Mouse (Mus musculus): ENCODE measurements around the gene Abcd1. TPM values are rescaled to one million over a fixed set of nuclear protein-coding genes. Genes with fewer than 3 reads are reported as not detected.

The Abcd1 gene
- 7.6 and 8.7 TPM in 2 replicates for polyA plus RNA-seq (2014; fragmentation: Nextera tagmentation; extraction: Ambion mirVana)

DNA sequence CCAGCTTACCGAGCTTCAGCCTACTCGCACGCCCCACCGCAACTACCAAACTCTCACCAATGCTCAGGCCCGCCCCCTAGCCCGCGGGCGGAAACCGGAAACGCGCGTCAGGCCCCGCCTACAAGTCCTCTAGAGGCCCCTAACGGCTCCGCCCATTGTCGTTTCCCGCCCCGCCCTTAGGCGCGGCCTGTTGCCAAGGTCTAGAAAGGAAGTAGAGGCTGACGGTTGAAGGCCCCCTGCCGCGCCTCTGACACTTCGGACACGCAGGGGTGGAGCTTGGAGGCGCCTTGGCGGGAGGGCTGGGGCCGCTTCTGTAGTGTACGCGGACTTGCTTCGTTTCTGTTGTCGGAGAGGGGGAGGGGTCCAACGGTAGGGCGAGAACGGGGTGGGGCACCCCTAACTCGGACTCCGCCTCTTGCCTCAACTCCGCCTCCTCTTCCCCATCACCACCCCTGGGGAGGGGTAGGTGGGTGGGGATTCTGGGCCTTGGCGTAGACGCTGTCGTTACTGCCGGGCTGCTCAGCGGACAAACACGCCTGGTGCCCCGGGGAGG is at the start of gene Abcd1, which contains the start of gene Bcap31:
Gene Abcd1, plus strand, starts transcription at position 489 of the 553 bp plus-strand sequence.
Gene Bcap31, minus strand, starts transcription at position 67 of the 553 bp plus-strand sequence.
- Histone ChIP-seq H3K4me1 (replicated peaks; ENCODE audit: control insufficient read depth, insufficient read depth, low read length) (no peaks in the 10 kb centered on the region), H3K9me3 (ENCODE audit: control insufficient read depth, low read length) (no peaks in the 10 kb centered on the region), H3K27ac (ENCODE audit: low read depth, low read length) (peak within 1 kb of the TSS; percentile 51), H3K36me3 (ENCODE audit: control insufficient read depth, insufficient read depth, low read length) (no peaks in the 10 kb centered on the region), H3K27me3 (ENCODE audit: control insufficient read depth, insufficient read depth, low read length) (no peaks in the 10 kb centered on the region), H3K9ac (ENCODE audit: low read depth, low read length) (peak within 1 kb of the TSS; percentile 52; the same call in 1 of the 2 replicates), H3K4me2 (replicated peaks; ENCODE audit: low read depth, low read length) (peak within 1 kb of the TSS; percentile 58), H3K4me3 (ENCODE audit: low read depth, low read length) (peak within 1 kb of the TSS; percentile 41)
- peak; percentile 96 for ATAC-seq (ENCODE audit: low FRiP score)
- 16% methylated on average over 42 of the region's 45 CpGs for WGBS
- DNase-seq (ENCODE audit: low spot score): peak; percentile 93

DNA sequence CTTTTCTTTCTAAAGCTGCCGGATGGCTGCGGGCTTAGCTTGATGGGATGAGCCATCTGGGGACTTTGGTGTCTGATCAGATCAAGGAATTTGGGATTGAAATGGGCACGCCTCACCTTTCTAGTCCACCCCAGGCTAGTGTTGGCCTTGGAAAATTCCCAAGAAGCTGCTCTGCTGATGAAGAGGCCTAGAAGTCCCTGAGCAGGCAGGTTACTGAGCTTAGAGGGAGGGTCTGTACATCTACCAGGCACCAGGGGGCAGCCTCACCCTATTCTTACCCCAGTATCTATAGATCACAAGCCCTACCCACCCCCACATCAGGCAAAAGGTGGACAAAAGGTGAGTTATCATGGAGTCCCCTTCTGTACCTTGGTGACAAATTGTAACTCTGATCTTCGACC is 44.4 kb upstream of the Abcd1 start:
- Histone ChIP-seq H3K9ac (ENCODE audit: low read depth, low read length) (no peak overlapping the region), H3K4me1 (replicated peaks; ENCODE audit: control insufficient read depth, insufficient read depth, low read length) (no peaks in the 10 kb centered on the region; the same call in 1 of the 2 replicates), H3K36me3 (ENCODE audit: control insufficient read depth, insufficient read depth, low read length) (no peaks in the 10 kb centered on the region), H3K4me2 (replicated peaks; ENCODE audit: low read depth, low read length) (no peak overlapping the region), H3K27me3 (ENCODE audit: control insufficient read depth, insufficient read depth, low read length) (no peaks in the 10 kb centered on the region; the same call in 1 of the 2 replicates), H3K9me3 (ENCODE audit: control insufficient read depth, low read length) (no peaks in the 10 kb centered on the region), H3K4me3 (ENCODE audit: low read depth, low read length) (no peak overlapping the region), H3K27ac (ENCODE audit: low read depth, low read length) (no peak overlapping the region)
- 67% methylated on average over 4 of the region's 4 CpGs for WGBS
- ATAC-seq (ENCODE audit: low FRiP score) (peak; percentile 62; the same call in 1 of the 2 replicates), DNase-seq (ENCODE audit: low spot score) (peak; percentile 61)

DNA sequence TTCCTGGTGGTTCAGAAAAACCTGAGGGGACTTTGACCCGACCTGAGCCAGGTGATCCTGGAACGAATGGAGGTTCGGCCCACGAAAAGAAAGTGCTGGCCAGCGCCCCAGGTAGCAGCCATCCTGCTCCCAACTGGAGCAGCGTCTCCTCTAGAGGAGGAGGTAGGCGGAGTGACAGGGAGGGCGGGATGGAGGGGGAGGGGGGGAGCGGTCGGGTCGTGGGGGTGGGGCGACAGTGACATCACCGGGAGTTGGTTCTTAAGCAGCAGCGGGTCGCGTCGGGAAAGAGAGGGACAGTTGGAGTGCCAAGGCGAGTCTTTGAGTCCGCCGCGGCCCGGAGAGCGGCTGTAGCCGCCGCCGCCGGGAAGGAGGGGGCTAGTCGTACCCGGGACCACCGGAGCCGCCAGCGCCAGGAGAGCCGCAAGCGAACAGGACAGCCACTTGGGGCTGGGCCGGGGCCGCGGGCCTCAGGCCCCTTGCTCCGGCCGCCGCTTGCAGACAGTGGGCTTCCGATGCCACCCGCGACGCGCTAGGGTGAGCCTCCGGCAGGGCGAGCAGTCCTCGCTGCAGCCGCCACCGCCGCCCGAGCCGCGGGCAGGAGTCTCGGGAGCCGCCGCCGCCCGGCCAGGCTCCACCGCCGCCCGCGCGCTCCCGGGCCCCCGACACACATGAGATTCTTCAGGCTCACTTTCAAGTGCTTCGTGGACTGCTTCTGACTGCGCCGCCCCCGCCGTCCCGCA is 43.3 kb upstream of the Abcd1 start, which contains the start of gene Slc6a8:
Gene Slc6a8, plus strand, starts transcription at position 272 of the 740 bp plus-strand sequence.
- Histone ChIP-seq H3K27me3 (ENCODE audit: control insufficient read depth, insufficient read depth, low read length) (no peaks in the 10 kb centered on the region; the same call in 1 of the 2 replicates), H3K36me3 (ENCODE audit: control insufficient read depth, insufficient read depth, low read length) (no peaks in the 10 kb centered on the region), H3K4me1 (replicated peaks; ENCODE audit: control insufficient read depth, insufficient read depth, low read length) (no peaks in the 10 kb centered on the region; the same call in 1 of the 2 replicates), H3K4me2 (replicated peaks; ENCODE audit: low read depth, low read length) (peak within 1 kb of the TSS; percentile 76), H3K9me3 (ENCODE audit: control insufficient read depth, low read length) (no peaks in the 10 kb centered on the region), H3K4me3 (ENCODE audit: low read depth, low read length) (peak within 1 kb of the TSS; percentile 57), H3K27ac (ENCODE audit: low read depth, low read length) (no peak within 1 kb of the TSS), H3K9ac (ENCODE audit: low read depth, low read length) (peak within 1 kb of the TSS; percentile 73)
- peak; percentile 78 for ATAC-seq (ENCODE audit: low FRiP score)
- peak; percentile 71 for DNase-seq (ENCODE audit: low spot score)
- WGBS: 18% methylated on average over 5 of the region's 72 CpGs

DNA sequence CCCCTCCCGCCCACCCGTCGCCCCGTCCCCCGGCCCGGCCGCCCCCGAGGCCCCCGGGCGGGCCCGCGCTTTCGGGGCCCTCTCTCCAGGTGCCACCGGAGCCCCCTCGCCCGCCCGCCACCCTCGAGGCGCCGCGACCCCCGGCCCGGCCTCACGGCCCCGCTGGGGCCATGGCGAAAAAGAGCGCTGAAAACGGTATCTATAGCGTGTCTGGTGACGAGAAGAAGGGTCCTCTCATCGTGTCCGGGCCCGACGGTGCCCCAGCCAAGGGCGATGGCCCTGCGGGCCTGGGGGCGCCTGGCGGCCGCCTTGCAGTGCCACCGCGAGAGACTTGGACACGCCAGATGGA is 42.8 kb upstream of the Abcd1 start:
- Histone ChIP-seq H3K27ac (ENCODE audit: low read depth, low read length) (no peak overlapping the region), H3K27me3 (ENCODE audit: control insufficient read depth, insufficient read depth, low read length) (no peaks in the 10 kb centered on the region; the same call in 1 of the 2 replicates), H3K36me3 (ENCODE audit: control insufficient read depth, insufficient read depth, low read length) (no peaks in the 10 kb centered on the region), H3K9ac (ENCODE audit: low read depth, low read length) (peak overlapping the region; percentile 73), H3K9me3 (ENCODE audit: control insufficient read depth, low read length) (no peaks in the 10 kb centered on the region), H3K4me2 (replicated peaks; ENCODE audit: low read depth, low read length) (peak overlapping the region; percentile 76), H3K4me1 (replicated peaks; ENCODE audit: control insufficient read depth, insufficient read depth, low read length) (no peaks in the 10 kb centered on the region; the same call in 1 of the 2 replicates), H3K4me3 (ENCODE audit: low read depth, low read length) (peak overlapping the region; percentile 57)
- peak; percentile 20 for DNase-seq (ENCODE audit: low spot score)
- ATAC-seq (ENCODE audit: low FRiP score): peak; percentile 4; the same call in 1 of the 2 replicates
- 25% methylated on average over 11 of the region's 42 CpGs for WGBS

DNA sequence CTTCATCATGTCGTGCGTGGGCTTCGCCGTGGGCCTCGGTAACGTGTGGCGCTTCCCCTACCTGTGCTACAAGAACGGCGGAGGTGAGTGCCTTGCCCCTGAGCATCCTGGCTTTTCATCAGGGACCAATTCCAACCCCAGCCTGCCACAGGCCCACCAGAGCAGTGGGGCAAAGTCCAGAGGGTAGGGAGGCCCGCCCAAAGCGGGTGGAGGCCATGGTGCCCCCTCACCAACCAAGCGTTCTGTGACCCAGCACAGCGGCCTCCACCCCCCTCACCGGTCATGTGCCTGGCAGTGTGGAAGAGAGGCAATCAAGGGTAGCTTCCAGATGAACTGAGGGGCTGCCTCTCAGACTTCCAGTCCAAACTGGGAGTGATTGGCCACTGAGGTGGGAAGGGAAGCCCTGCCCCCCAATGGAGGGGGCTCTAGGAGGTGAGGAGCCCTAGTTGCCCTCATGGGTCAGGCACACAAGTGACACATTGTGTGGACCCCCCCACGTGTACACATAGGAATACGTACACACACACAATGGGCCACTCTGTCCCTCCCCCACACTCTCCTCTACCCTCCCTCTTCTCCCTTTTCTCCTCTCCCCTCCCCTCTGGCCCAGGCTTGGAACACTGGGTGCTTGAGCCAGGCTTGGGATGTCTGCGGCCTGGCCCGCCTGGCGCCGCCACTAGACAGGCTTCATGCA is 42.3 kb upstream of the Abcd1 start:
- DNase-seq (ENCODE audit: low spot score) (peak; percentile 23), ATAC-seq (ENCODE audit: low FRiP score) (peak; percentile 45)
- Histone ChIP-seq H3K36me3 (ENCODE audit: control insufficient read depth, insufficient read depth, low read length) (no peaks in the 10 kb centered on the region), H3K27me3 (ENCODE audit: control insufficient read depth, insufficient read depth, low read length) (no peaks in the 10 kb centered on the region; the same call in 1 of the 2 replicates), H3K9me3 (ENCODE audit: control insufficient read depth, low read length) (no peaks in the 10 kb centered on the region), H3K4me2 (replicated peaks; ENCODE audit: low read depth, low read length) (peak overlapping the region; percentile 76), H3K4me3 (ENCODE audit: low read depth, low read length) (peak overlapping the region; percentile 57), H3K27ac (ENCODE audit: low read depth, low read length) (no peak overlapping the region), H3K4me1 (replicated peaks; ENCODE audit: control insufficient read depth, insufficient read depth, low read length) (no peaks in the 10 kb centered on the region; the same call in 1 of the 2 replicates), H3K9ac (ENCODE audit: low read depth, low read length) (peak overlapping the region; percentile 73)
- 22% methylated on average over 20 of the region's 20 CpGs for WGBS

DNA sequence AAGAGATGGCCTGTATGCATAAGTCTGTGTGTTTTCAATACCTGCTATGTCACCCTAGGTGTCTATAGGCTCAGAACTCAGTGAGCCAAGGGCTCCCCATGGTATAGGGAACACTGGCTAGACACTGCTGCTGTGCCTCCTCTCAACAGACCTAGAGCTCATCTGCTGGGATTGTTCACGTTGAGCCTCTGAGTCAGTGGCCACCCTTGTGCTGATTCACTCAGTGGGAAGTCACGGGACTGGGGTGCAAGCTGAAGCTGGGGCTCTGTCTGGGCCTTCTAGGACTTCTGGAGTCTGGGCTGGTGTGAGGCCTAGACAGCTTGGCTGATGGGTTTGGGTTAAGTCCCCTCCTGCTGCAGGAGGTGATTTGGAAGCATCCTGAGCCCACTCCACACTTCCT is 41.2 kb upstream of the Abcd1 start:
- H3K4me1 ChIP-seq (replicated peaks; ENCODE audit: control insufficient read depth, insufficient read depth, low read length): no peaks in the 10 kb centered on the region; the same call in 1 of the 2 replicates
- no peaks in the 10 kb centered on the region for H3K36me3 ChIP-seq (ENCODE audit: control insufficient read depth, insufficient read depth, low read length)
- no peak for DNase-seq (ENCODE audit: low spot score)
- no peak overlapping the region for H3K27ac ChIP-seq (ENCODE audit: low read depth, low read length)
- H3K4me2 ChIP-seq (replicated peaks; ENCODE audit: low read depth, low read length): no peak overlapping the region
- H3K4me3 ChIP-seq (ENCODE audit: low read depth, low read length): no peak overlapping the region
- H3K9me3 ChIP-seq (ENCODE audit: control insufficient read depth, low read length): no peaks in the 10 kb centered on the region
- 73% methylated on average over 2 of the region's 2 CpGs for WGBS
- H3K27me3 ChIP-seq (ENCODE audit: control insufficient read depth, insufficient read depth, low read length): no peaks in the 10 kb centered on the region; the same call in 1 of the 2 replicates
- no peak for ATAC-seq (ENCODE audit: low FRiP score)
- H3K9ac ChIP-seq (ENCODE audit: low read depth, low read length): no peak overlapping the region

DNA sequence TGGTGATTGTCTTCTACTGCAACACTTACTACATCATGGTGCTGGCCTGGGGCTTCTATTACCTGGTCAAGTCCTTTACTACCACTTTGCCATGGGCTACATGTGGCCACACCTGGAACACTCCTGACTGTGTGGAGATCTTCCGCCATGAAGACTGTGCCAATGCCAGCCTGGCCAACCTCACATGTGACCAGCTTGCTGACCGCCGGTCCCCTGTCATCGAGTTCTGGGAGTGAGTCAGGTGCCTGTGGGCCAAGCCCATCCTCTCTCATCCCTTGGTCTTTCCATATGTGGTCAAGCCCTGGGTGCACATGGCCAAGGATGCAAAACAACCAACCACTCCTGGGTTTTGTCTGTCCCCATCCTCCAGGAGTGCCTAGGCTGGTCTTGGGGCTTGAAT is 39.7 kb upstream of the Abcd1 start:
- Histone ChIP-seq H3K4me3 (ENCODE audit: low read depth, low read length) (no peak overlapping the region), H3K9me3 (ENCODE audit: control insufficient read depth, low read length) (no peaks in the 10 kb centered on the region), H3K4me2 (replicated peaks; ENCODE audit: low read depth, low read length) (no peak overlapping the region), H3K4me1 (replicated peaks; ENCODE audit: control insufficient read depth, insufficient read depth, low read length) (no peaks in the 10 kb centered on the region; the same call in 1 of the 2 replicates), H3K27ac (ENCODE audit: low read depth, low read length) (no peak overlapping the region), H3K27me3 (ENCODE audit: control insufficient read depth, insufficient read depth, low read length) (no peaks in the 10 kb centered on the region; the same call in 1 of the 2 replicates), H3K9ac (ENCODE audit: low read depth, low read length) (no peak overlapping the region), H3K36me3 (ENCODE audit: control insufficient read depth, insufficient read depth, low read length) (no peaks in the 10 kb centered on the region; the same call in 1 of the 2 replicates)
- ATAC-seq (ENCODE audit: low FRiP score) (no peak), DNase-seq (ENCODE audit: low spot score) (no peak)
- 96% methylated on average over 4 of the region's 4 CpGs for WGBS

DNA sequence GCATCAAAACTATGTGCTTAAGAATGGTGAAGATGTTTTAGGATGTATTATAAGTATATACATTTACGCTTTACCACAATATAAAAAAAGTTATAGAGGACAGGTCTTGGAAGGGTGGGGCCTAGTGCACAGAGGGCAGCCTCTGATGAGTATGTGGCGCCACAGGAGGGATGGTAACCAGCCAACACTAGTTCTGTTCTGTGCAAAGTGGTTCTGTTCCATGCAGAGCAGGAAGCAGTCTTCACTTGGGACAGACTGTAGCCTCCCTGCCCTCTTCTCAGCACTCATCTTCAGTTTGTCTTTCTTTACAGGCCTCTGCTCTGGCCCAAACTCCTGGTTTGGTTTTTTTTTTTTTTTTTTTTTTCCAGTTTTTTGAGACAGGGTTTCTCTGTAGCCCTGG is 32.2 kb upstream of the Abcd1 start:
- H3K4me1 ChIP-seq (replicated peaks; ENCODE audit: control insufficient read depth, insufficient read depth, low read length): no peaks in the 10 kb centered on the region
- no peak overlapping the region for H3K9ac ChIP-seq (ENCODE audit: low read depth, low read length)
- H3K36me3 ChIP-seq (ENCODE audit: control insufficient read depth, insufficient read depth, low read length): no peaks in the 10 kb centered on the region; the same call in 1 of the 2 replicates
- no peak overlapping the region for H3K4me3 ChIP-seq (ENCODE audit: low read depth, low read length)
- 85% methylated on average over 2 of the region's 2 CpGs for WGBS
- H3K4me2 ChIP-seq (replicated peaks; ENCODE audit: low read depth, low read length): no peak overlapping the region
- no peak for ATAC-seq (ENCODE audit: low FRiP score)
- no peaks in the 10 kb centered on the region for H3K9me3 ChIP-seq (ENCODE audit: control insufficient read depth, low read length)
- no peak for DNase-seq (ENCODE audit: low spot score)
- no peaks in the 10 kb centered on the region for H3K27me3 ChIP-seq (ENCODE audit: control insufficient read depth, insufficient read depth, low read length)
- H3K27ac ChIP-seq (ENCODE audit: low read depth, low read length): no peak overlapping the region
